Mouse (Mus musculus) embryonic facial prominence, embryonic 10.5 days (tissue): ENCODE results near the gene Map4k3. TPM values are rescaled to one million over a fixed set of nuclear protein-coding genes. Genes with fewer than 3 reads are reported as not detected.
A peak's percentile ranks its signal among the peaks of the same experiment; 100 is the strongest.
"Not testable (repeated sequence)": the region's sequence is repeated elsewhere in the genome, so short reads cannot be mapped to it uniquely, and the experiment has no call there.

Source experiments
- DNase-seq: peaks from one replicate; pipeline ENCODE4 v3.0.0-alpha.2; 2017; ENCODE audit warnings: low spot score
- H3K27ac ChIP-seq: fragments of 300-500 bp; sonication (generic); replicated peaks from 2 replicates; pipeline ENCODE4 v1.5.1; 2016; ENCODE audit warnings: mild to moderate bottlenecking
- H3K27me3 ChIP-seq: fragments of 300-500 bp; sonication (generic); replicated peaks from 2 replicates; pipeline ENCODE4 v1.6.1; 2016; ENCODE audit warnings: low read depth, mild to moderate bottlenecking; ENCODE audit not compliant: poor library complexity, severe bottlenecking
- H3K36me3 ChIP-seq: fragments of 300-500 bp; sonication (generic); replicated peaks from 2 replicates; pipeline ENCODE4 v1.6.1; 2016; ENCODE audit warnings: mild to moderate bottlenecking, moderate library complexity
- H3K4me1 ChIP-seq: fragments of 300-500 bp; sonication (generic); 2 replicates; pipeline ENCODE4 v1.6.1; 2016
- H3K4me3 ChIP-seq: fragments of 300-500 bp; sonication (generic); 2 replicates; pipeline ENCODE4 v1.5.1; 2016; ENCODE audit warnings: mild to moderate bottlenecking, moderate library complexity
- H3K9me3 ChIP-seq: fragments of 300-500 bp; sonication (generic); 2 replicates; pipeline ENCODE4 v1.6.1; 2016; ENCODE audit warnings: mild to moderate bottlenecking
- WGBS: fragments of 180-500 bp; shearing (Covaris S2); methylation state at CpG from one replicate; pipeline ENCODE4 v1.1.7; 2016; 5-methylcytosine and 5-hydroxymethylcytosine counted together
- polyA plus RNA-seq: library from polyadenylated mRNA; unstranded; fragments of >200 nt; fragmentation: Nextera tagmentation; extraction: Ambion mirVana; gene quantifications from 2 replicates; pipeline ENCODE4 v1.2.1, GENCODE M21; 2016

Gene Map4k3
- polyA plus RNA-seq, 1 experiment from 2014 or later: 22.3 TPM

GRCm38 (mm10) chr17:80568441-80568840 lies 159.8 kb downstream of the Map4k3 start:
- no peak for DNase-seq
- Histone ChIP-seq H3K36me3 (peaks cover 20% of the 10 kb centered on the region), H3K4me3 (no peak overlapping the region), H3K4me1 (peaks cover 10% of the 10 kb centered on the region), H3K27ac (no peak overlapping the region), H3K27me3 (no peaks in the 10 kb centered on the region), H3K9me3 (peaks cover 17% of the 10 kb centered on the region)
- WGBS: 80% methylated on average over 2 of the region's 2 CpGs

- Histone ChIP-seq H3K36me3 (peaks cover 20% of the 10 kb centered on the region), H3K9me3 (peaks cover 17% of the 10 kb centered on the region), H3K27ac (no peak overlapping the region), H3K4me1 (0 out of 2 replicates have a peak, but pooled peaks cover 3% of the 10 kb centered on the region), H3K27me3 (no peaks in the 10 kb centered on the region), H3K4me3 (no peak overlapping the region)
- no peak for DNase-seq
- 80% methylated on average over 3 of the region's 3 CpGs for WGBS
Measured at GRCm38 (mm10) chr17:80564611-80564924, 163.7 kb downstream of the Map4k3 start.

- peaks cover 17% of the 10 kb centered on the region for H3K9me3 ChIP-seq
- 96% methylated on average over 27 of the region's 27 CpGs for WGBS
- peaks cover 20% of the 10 kb centered on the region for H3K36me3 ChIP-seq
- H3K4me3 ChIP-seq, DNase-seq, H3K4me1 ChIP-seq, H3K27ac ChIP-seq, H3K27me3 ChIP-seq: not testable (repeated sequence)
Measured at GRCm38 (mm10) chr17:80563762-80564610, 164.3 kb downstream of the Map4k3 start.

- Histone ChIP-seq H3K4me1 (peaks cover 8% of the 10 kb centered on the region), H3K27me3 (no peaks in the 10 kb centered on the region), H3K27ac (no peak overlapping the region), H3K36me3 (peaks cover 20% of the 10 kb centered on the region), H3K9me3 (peaks cover 17% of the 10 kb centered on the region), H3K4me3 (no peak overlapping the region)
- no peak for DNase-seq
- 76% methylated on average over 5 of the region's 5 CpGs for WGBS
Measured at GRCm38 (mm10) chr17:80562792-80563191, 165.5 kb downstream of the Map4k3 start.

GRCm38 (mm10) chr17:80560669-80561401 lies 167.4 kb downstream of the Map4k3 start:
- WGBS: 22% methylated on average over 12 of the region's 12 CpGs
- Histone ChIP-seq H3K36me3 (peaks cover 33% of the 10 kb centered on the region), H3K9me3 (peaks cover 12% of the 10 kb centered on the region), H3K27ac (no peak overlapping the region), H3K4me1 (peaks cover 8% of the 10 kb centered on the region), H3K27me3 (no peaks in the 10 kb centered on the region), H3K4me3 (no peak overlapping the region)
- DNase-seq: peak; percentile 78

- 86% methylated on average over 4 of the region's 4 CpGs for WGBS
- H3K27ac ChIP-seq: no peak overlapping the region
Measured at GRCm38 (mm10) chr17:80559745-80560144, 168.5 kb downstream of the Map4k3 start.

GRCm38 (mm10) chr17:80559050-80559449 lies 169.2 kb downstream of the Map4k3 start:
- H3K4me1 ChIP-seq: peaks cover 9% of the 10 kb centered on the region
- DNase-seq: peak; percentile 59
- peaks cover 21% of the 10 kb centered on the region for H3K36me3 ChIP-seq
- H3K4me3 ChIP-seq: no peak overlapping the region
- no peak overlapping the region for H3K27ac ChIP-seq
- no peaks in the 10 kb centered on the region for H3K27me3 ChIP-seq
- H3K9me3 ChIP-seq: no peaks in the 10 kb centered on the region
- WGBS: 31% methylated on average over 11 of the region's 11 CpGs

More at GRCm38 (mm10) chr17:80559745-80560144, 168.5 kb downstream of the Map4k3 start:
- H3K27me3 ChIP-seq: no peaks in the 10 kb centered on the region
- peaks cover under 1% of the 10 kb centered on the region; the same call in 1 of the 2 replicates for H3K9me3 ChIP-seq
- H3K36me3 ChIP-seq: peaks cover 27% of the 10 kb centered on the region
- no peak overlapping the region for H3K4me3 ChIP-seq
- DNase-seq: no peak
- H3K4me1 ChIP-seq: peaks cover 8% of the 10 kb centered on the region

GRCm38 (mm10) chr17:80558583-80558982 lies 169.7 kb downstream of the Map4k3 start:
- H3K27me3 ChIP-seq: no peaks in the 10 kb centered on the region
- peaks cover 17% of the 10 kb centered on the region for H3K36me3 ChIP-seq
- no peak for DNase-seq
- WGBS: 67% methylated on average over 14 of the region's 14 CpGs
- H3K27ac ChIP-seq: no peak overlapping the region
- no peak overlapping the region for H3K4me3 ChIP-seq
- H3K9me3 ChIP-seq: no peaks in the 10 kb centered on the region
- peaks cover 13% of the 10 kb centered on the region for H3K4me1 ChIP-seq

GRCm38 (mm10) chr17:80557461-80557860 lies 170.8 kb downstream of the Map4k3 start:
- no peaks in the 10 kb centered on the region for H3K27me3 ChIP-seq
- 95% methylated on average over 5 of the region's 5 CpGs for WGBS
- peaks cover 16% of the 10 kb centered on the region for H3K36me3 ChIP-seq
- H3K4me1 ChIP-seq: peaks cover 14% of the 10 kb centered on the region
- no peaks in the 10 kb centered on the region for H3K9me3 ChIP-seq
- H3K27ac ChIP-seq: no peak overlapping the region
- no peak overlapping the region for H3K4me3 ChIP-seq
- DNase-seq: no peak

GRCm38 (mm10) chr17:80553318-80554270 lies 174.7 kb downstream of the Map4k3 start:
- DNase-seq: peak; percentile 84
- 4% methylated on average over 35 of the region's 35 CpGs for WGBS
- H3K4me1 ChIP-seq: peaks cover 11% of the 10 kb centered on the region
- peak overlapping the region; percentile 78 for H3K4me3 ChIP-seq
- H3K27me3 ChIP-seq: no peaks in the 10 kb centered on the region
- H3K27ac ChIP-seq: peak overlapping the region; percentile 89
- H3K36me3 ChIP-seq: peaks cover 16% of the 10 kb centered on the region
- no peaks in the 10 kb centered on the region for H3K9me3 ChIP-seq

- peak overlapping the region; percentile 89 for H3K27ac ChIP-seq
Measured at GRCm38 (mm10) chr17:80552653-80553052, 175.6 kb downstream of the Map4k3 start.

GRCm38 (mm10) chr17:80550981-80551380 lies 177.3 kb downstream of the Map4k3 start:
- Histone ChIP-seq H3K27me3 (no peaks in the 10 kb centered on the region), H3K9me3 (no peaks in the 10 kb centered on the region), H3K36me3 (peaks cover 4% of the 10 kb centered on the region; the same call in 1 of the 2 replicates), H3K4me1 (peaks cover 8% of the 10 kb centered on the region; the same call in 1 of the 2 replicates), H3K4me3 (no peak overlapping the region), H3K27ac (no peak overlapping the region)
- WGBS: 86% methylated on average over 15 of the region's 15 CpGs
- DNase-seq: no peak

More at GRCm38 (mm10) chr17:80552653-80553052, 175.6 kb downstream of the Map4k3 start:
- DNase-seq: no peak
- no peak overlapping the region for H3K4me3 ChIP-seq
- peaks cover 8% of the 10 kb centered on the region; the same call in 1 of the 2 replicates for H3K4me1 ChIP-seq
- H3K36me3 ChIP-seq: peaks cover 15% of the 10 kb centered on the region
- H3K9me3 ChIP-seq: no peaks in the 10 kb centered on the region
- 79% methylated on average over 4 of the region's 4 CpGs for WGBS
- no peaks in the 10 kb centered on the region for H3K27me3 ChIP-seq
